9 mouse cellular contexts compared by ENCODE assay signal in the genomic region with DNA sequence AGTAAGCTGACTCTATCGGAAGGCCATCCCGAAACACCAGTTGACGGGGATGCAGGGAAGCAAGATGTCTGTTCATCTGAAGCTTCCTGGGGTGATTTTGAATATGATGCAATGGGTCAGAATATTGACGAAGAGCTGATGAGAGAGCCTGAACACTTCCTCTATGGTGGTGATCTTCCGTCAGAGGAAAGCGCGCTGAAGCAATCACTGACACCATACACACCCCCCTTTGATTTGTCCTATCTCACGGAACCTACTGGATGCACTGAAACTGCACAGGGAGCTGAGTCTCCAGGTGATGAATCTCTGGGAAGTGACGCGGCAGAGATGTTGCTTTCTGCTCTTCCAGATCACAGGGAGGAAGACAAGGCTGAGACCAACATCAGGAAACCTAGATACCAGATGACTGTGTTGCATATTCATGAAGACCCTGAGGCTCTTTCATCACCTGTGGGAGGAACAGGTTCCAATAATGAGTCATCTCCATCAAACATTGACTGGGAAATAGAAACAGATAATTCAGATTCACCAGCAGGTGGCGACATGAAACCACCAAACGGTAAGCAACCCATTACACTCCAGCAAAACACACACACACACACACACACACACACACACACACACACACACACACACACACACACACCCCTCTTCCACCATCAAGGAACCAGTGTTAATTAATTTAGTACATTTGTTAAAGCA.
DNase-seq lines count a peak whose midpoint lies in the region; ATAC-seq and TF ChIP-seq lines count a peak whose summit lies in the region.
"Had no signal": no experiment of that assay in that cellular context is flagged by ENCODE, and none has a peak within 500 bp of the region (broad histone marks: within the 10 kb centered on the region; RNA-seq: fewer than 3 reads in every experiment).

No protein-coding gene starts in this region.

- TF ChIP-seq EP300 in CH12.LX (IDR thresholded peaks at IDR 0.05; ENCODE audit: low read length) = peak; percentile 8; the same call in 1 of the 2 replicates

- no peak overlapping the region for H3K9ac ChIP-seq in heart, embryonic 11.5 days (ENCODE audit: low read depth, low read length)
- peak overlapping the region; percentile 77 for H3K9ac ChIP-seq in CH12.LX (ENCODE audit: insufficient read depth, low read depth)
- no peak overlapping the region for H3K9ac ChIP-seq in forebrain, embryonic 15.5 days (replicated peaks)
- H3K9ac ChIP-seq: limb, embryonic 12.5 days had no signal

- 58% methylated on average over 12 of the region's 12 CpGs for WGBS in heart, embryonic 11.5 days (ENCODE audit: insufficient replicate concordance)
- 68% methylated on average over 12 of the region's 12 CpGs for WGBS in forebrain, embryonic 15.5 days

- 0 out of 2 replicates have a peak, but pooled peaks cover 2% of the 10 kb centered on the region for H3K27me3 ChIP-seq in heart, embryonic 11.5 days (ENCODE audit: control insufficient read depth, insufficient read depth, low read length)
- H3K27me3 ChIP-seq in CH12.LX (replicated peaks) = no peaks in the 10 kb centered on the region
- no peaks in the 10 kb centered on the region; the same call in 1 of the 2 replicates for H3K27me3 ChIP-seq in forebrain, embryonic 15.5 days

- peak; percentile 81 for TF ChIP-seq RAD21 in CH12.LX (IDR thresholded peaks at IDR 0.05; ENCODE audit: low read depth, low read length)

- TF ChIP-seq POLR2A in CH12.LX (IDR thresholded peaks at IDR 0.05; ENCODE audit: low read depth, low read length) = no peak

- DNase-seq in heart, adult 18-20 months = peak; percentile 42 to 71
- DNase-seq in CH12.LX (ENCODE audit: extremely low read depth) = peak; percentile 78
- peak; percentile 20 for DNase-seq in c-Kit-positive CD71-positive TER-119-negative erythroid progenitor cells, embryonic 14.5 days (ENCODE audit: low read depth)
- peak; percentile 38 to 72 for DNase-seq in layer of hippocampus, adult 2 months (ENCODE audit: low spot score in 2 of 2)
- peak; percentile 58 for DNase-seq in mesoderm, embryonic 11.5 days (ENCODE audit: low read depth, low spot score)
- peak; percentile 18 for DNase-seq in skeletal muscle tissue, adult 2 months (ENCODE audit: low read depth, low spot score)

- H3K27ac ChIP-seq in heart, embryonic 11.5 days (ENCODE audit: low read depth, low read length) = no peak overlapping the region
- H3K27ac ChIP-seq in CH12.LX (ENCODE audit: insufficient read depth, low read depth) = peak overlapping the region; percentile 17; the same call in 1 of the 2 replicates
- no peak overlapping the region for H3K27ac ChIP-seq in forebrain, embryonic 15.5 days (replicated peaks)
- H3K27ac ChIP-seq in layer of hippocampus, adult 2 months = no peak overlapping the region
- H3K27ac ChIP-seq: limb, embryonic 12.5 days had no signal

- H3K4me2 ChIP-seq in heart, embryonic 11.5 days = no peak overlapping the region
- H3K4me2 ChIP-seq in CH12.LX (ENCODE audit: insufficient read depth, low read depth, poor library complexity, severe bottlenecking) = peak overlapping the region; percentile 41; the same call in 1 of the 2 replicates
- H3K4me2 ChIP-seq in forebrain, embryonic 15.5 days (replicated peaks) = no peak overlapping the region
- H3K4me2 ChIP-seq: limb, embryonic 12.5 days had no signal

- H3K36me3 ChIP-seq in heart, embryonic 11.5 days (ENCODE audit: control insufficient read depth, insufficient read depth, low read length) = no peaks in the 10 kb centered on the region
- peaks cover 2 to 13% of the 10 kb centered on the region in 2 experiments for H3K36me3 ChIP-seq in CH12.LX (replicated peaks in 1 of 2; ENCODE audit: control insufficient read depth in 1 of 2, insufficient read depth in 1 of 2, low read length in 1 of 2)
- no peaks in the 10 kb centered on the region for H3K36me3 ChIP-seq in forebrain, embryonic 15.5 days
- H3K36me3 ChIP-seq: limb, embryonic 12.5 days had no signal

- no peak for ATAC-seq in heart, embryonic 11.5 days (replicated peaks; ENCODE audit: insufficient number of reproducible peaks, low FRiP score, low TSS enrichment)
- peak; percentile 76 for ATAC-seq in forebrain, embryonic 15.5 days (replicated peaks)

- in situ Hi-C loops in CH12.LX (cut with MboI; ENCODE audit: low pct_ligation_motif_present, low pct_unique_long_range_greater_than_20kb, low sequenced_read_pairs) = loop anchor here (5.0 kb wide), 1 partner anchor 253 kb away; no protein-coding TSS in a partner anchor

- no peaks in the 10 kb centered on the region for H3K4me1 ChIP-seq in heart, embryonic 11.5 days (ENCODE audit: control insufficient read depth, insufficient read depth, low read length)
- peaks cover 6 to 10% of the 10 kb centered on the region in 2 experiments; a peak in 3 of 4 replicates for H3K4me1 ChIP-seq in CH12.LX (ENCODE audit: control insufficient read depth in 1 of 2, insufficient read depth in 2 of 2)
- no peaks in the 10 kb centered on the region for H3K4me1 ChIP-seq in forebrain, embryonic 15.5 days
- H3K4me1 ChIP-seq: limb, embryonic 12.5 days had no signal

- dilution Hi-C loops in CH12.LX (cut with MboI; ENCODE audit: extremely low pct_ligation_motif_present, extremely low pct_unique_long_range_greater_than_20kb, low sequenced_read_pairs) = no loop called here

- TF ChIP-seq CTCF in CH12.LX (conservative IDR thresholded peaks at IDR 0.05 in 1 of 2, IDR thresholded peaks at IDR 0.05 in 1 of 2; ENCODE audit: low read depth in 2 of 2, low read length in 2 of 2) = peak; percentile 21 to 81; a peak in 3 of 4 replicates
- TF ChIP-seq CTCF in layer of hippocampus, adult 2 months (conservative IDR thresholded peaks at IDR 0.05) = peak; percentile 69

- H3K9me3 ChIP-seq in heart, embryonic 11.5 days (replicated peaks; ENCODE audit: control insufficient read depth, low read length) = no peaks in the 10 kb centered on the region
- H3K9me3 ChIP-seq in CH12.LX (replicated peaks; ENCODE audit: low read length) = no peaks in the 10 kb centered on the region
- H3K9me3 ChIP-seq in forebrain, embryonic 15.5 days = no peaks in the 10 kb centered on the region
- H3K9me3 ChIP-seq: limb, embryonic 12.5 days had no signal

- no peaks in the 10 kb centered on the region for H3K79me2 ChIP-seq in CH12.LX (replicated peaks; ENCODE audit: control insufficient read depth, extremely low read depth, insufficient read depth, poor library complexity, severe bottlenecking)

- H3K4me3 ChIP-seq in heart, embryonic 11.5 days (ENCODE audit: low read depth, low read length) = no peak overlapping the region
- peak overlapping the region; percentile 34 to 66 (median 35) for H3K4me3 ChIP-seq in CH12.LX (replicated peaks in 1 of 3; ENCODE audit: low read depth in 2 of 3, low read length in 2 of 3, poor library complexity in 1 of 3)
- H3K4me3 ChIP-seq in forebrain, embryonic 15.5 days = no peak overlapping the region
- H3K4me3 ChIP-seq in layer of hippocampus, adult 2 months = no peak overlapping the region
- H3K4me3 ChIP-seq: limb, embryonic 12.5 days had no signal

TF ChIP-seq in CH12.LX, 34 proteins besides CTCF, POLR2A, EP300 and RAD21:
- no peak for TF ChIP-seq RCOR1 (conservative IDR thresholded peaks at IDR 0.05; ENCODE audit: low read depth, low read length)
- no peak for TF ChIP-seq MYC (IDR thresholded peaks at IDR 0.05; ENCODE audit: low read depth, low read length)
- peak; percentile 80 for TF ChIP-seq ZC3H11A (IDR thresholded peaks at IDR 0.05; ENCODE audit: low read depth, low read length)
- no peak for TF ChIP-seq GABPA (IDR thresholded peaks at IDR 0.05; ENCODE audit: insufficient replicate concordance, low read depth, low read length)
- TF ChIP-seq SMC3 (IDR thresholded peaks at IDR 0.05; ENCODE audit: low read depth, low read length) = peak; percentile 90
- TF ChIP-seq USF2 (conservative IDR thresholded peaks at IDR 0.05; ENCODE audit: low read depth, low read length) = no peak
- peak; percentile 50; the same call in 1 of the 2 replicates for TF ChIP-seq IRF4 (IDR thresholded peaks at IDR 0.05; ENCODE audit: low read depth, low read length)
- no peak for TF ChIP-seq CHD1 (IDR thresholded peaks at IDR 0.05; ENCODE audit: low read depth, low read length)
- TF ChIP-seq TBP (conservative IDR thresholded peaks at IDR 0.05; ENCODE audit: low read depth, low read length) = 0 out of 2 replicates have a peak, but pooled peaks have one; percentile 32
- no peak for TF ChIP-seq SIN3A (IDR thresholded peaks at IDR 0.05; ENCODE audit: low read length)
- TF ChIP-seq HCFC1 (IDR thresholded peaks at IDR 0.05; ENCODE audit: low read depth, low read length) = peak; percentile 28; the same call in 1 of the 2 replicates
- no peak for TF ChIP-seq KAT2A (IDR thresholded peaks at IDR 0.05; ENCODE audit: insufficient replicate concordance, low read length)
- no peak for TF ChIP-seq PAX5 (IDR thresholded peaks at IDR 0.05; ENCODE audit: low read length)
- TF ChIP-seq JUN (IDR thresholded peaks at IDR 0.05; ENCODE audit: insufficient read depth, low read depth, low read length) = peak; percentile 44; the same call in 1 of the 2 replicates
- TF ChIP-seq NELFE (IDR thresholded peaks at IDR 0.05; ENCODE audit: low read depth, low read length) = peak; percentile 59; the same call in 1 of the 2 replicates
- peak; percentile 72 for TF ChIP-seq JUND (conservative IDR thresholded peaks at IDR 0.05; ENCODE audit: low read depth, low read length)
- no peak for TF ChIP-seq MAFK (IDR thresholded peaks at IDR 0.05; ENCODE audit: insufficient replicate concordance, low read length)
- TF ChIP-seq ETS1 (conservative IDR thresholded peaks at IDR 0.05; ENCODE audit: low read depth, low read length) = no peak
- TF ChIP-seq MXI1 (IDR thresholded peaks at IDR 0.05; ENCODE audit: low read depth, low read length) = no peak
- TF ChIP-seq E2F4 (IDR thresholded peaks at IDR 0.05; ENCODE audit: insufficient replicate concordance, low read depth, low read length) = no peak
- TF ChIP-seq ELF1 (IDR thresholded peaks at IDR 0.05; ENCODE audit: low read depth, low read length) = no peak
- no peak for TF ChIP-seq POLR2AphosphoS2 (IDR thresholded peaks at IDR 0.05; ENCODE audit: low read depth, low read length)
- TF ChIP-seq MEF2A (IDR thresholded peaks at IDR 0.05; ENCODE audit: borderline replicate concordance, low read depth, low read length) = 0 out of 2 replicates have a peak, but pooled peaks have one; percentile 25
- no peak for TF ChIP-seq NRF1 (IDR thresholded peaks at IDR 0.05; ENCODE audit: low read depth, low read length)

Comparison
In these comparisons a context has a peak if more than half of its experiments do, and no peak if none do; other contexts are left out.
1. DNase-seq: peak in every context shown above with its lines; median percentile 78 in CH12.LX; 58 in mesoderm, embryonic 11.5 days; 56 in heart, adult 18-20 months; 55 in layer of hippocampus, adult 2 months; 20 in c-Kit-positive CD71-positive TER-119-negative erythroid progenitor cells, embryonic 14.5 days; 18 in skeletal muscle tissue, adult 2 months.
2. H3K4me3 ChIP-seq: peak in CH12.LX (3 of 3); none in heart, embryonic 11.5 days (single experiment), forebrain, embryonic 15.5 days (single experiment) and layer of hippocampus, adult 2 months (single experiment).